Mouse (Mus musculus): ENCODE measurements at regions not wholly inside any gene's neighbourhood (a gene's known extent, or its start where the extent isn't known, plus 50 kb on each side); places are given as distances from the start of the nearest gene placed in this dataset.

DNA sequence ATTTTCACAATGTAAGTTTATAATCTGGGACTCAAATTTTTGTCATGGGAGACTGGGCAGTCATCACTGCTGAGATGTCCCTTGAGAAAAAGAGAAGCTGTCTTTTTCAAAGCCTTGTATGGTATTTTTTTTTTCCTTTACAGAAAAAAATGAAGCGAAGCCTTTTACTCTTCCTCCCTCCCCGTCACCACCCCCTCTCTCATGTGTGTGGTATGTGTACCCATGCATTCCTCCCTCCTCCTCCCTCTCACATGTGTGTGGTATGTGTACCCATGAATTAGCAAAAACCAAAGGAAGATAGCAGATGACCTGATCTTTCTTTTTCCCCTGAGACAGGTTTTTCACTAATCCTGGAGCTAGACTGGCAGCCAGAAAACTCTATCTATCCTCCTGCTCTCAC is 134.9 kb upstream of the Tbl1xr1 start:
- TF ChIP-seq POLR2A (IDR thresholded peaks at IDR 0.05; ENCODE audit: borderline replicate concordance, insufficient read depth, low read length) (no peak), CTCF (IDR thresholded peaks at IDR 0.05; ENCODE audit: borderline replicate concordance, insufficient read depth, low read depth, low read length) (no peak)
